Mouse (Mus musculus) cerebellum, adult 11-12 months (tissue): ENCODE measurements around the gene Sdf2l1.
"Not testable (repeated sequence)": the region's sequence is repeated elsewhere in the genome, so short reads cannot be mapped to it uniquely, and the experiment has no call there.

Source experiments
- DNase-seq: peaks from one replicate; pipeline ENCODE4 v3.0.0; 2022

The Sdf2l1 gene

GRCm38 (mm10) chr16:17132089-17132905 is at the start of gene Sdf2l1:
Gene Sdf2l1 (minus strand): TSS chr16:17132383.
- peak; percentile 97 for DNase-seq

DNA sequence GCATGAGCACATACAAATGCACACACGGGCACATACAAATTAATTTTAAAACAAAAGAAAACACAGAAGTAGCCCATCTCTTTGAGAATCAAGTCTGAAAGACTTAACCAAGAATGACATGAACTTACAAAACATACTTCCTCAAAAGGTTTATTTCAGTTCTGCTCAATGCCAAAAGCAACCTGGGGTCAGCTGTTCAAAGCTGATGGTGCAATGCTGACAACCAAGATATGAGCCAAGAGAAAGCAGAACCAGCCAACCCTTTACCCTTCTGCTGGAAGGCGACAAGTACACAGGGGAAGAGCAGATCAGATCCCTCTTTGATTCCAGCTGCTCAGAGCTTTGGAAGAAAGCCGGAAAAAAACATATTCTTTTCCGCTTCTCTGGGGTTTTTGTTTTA is 49.2 kb upstream of the Sdf2l1 start:
- no peak for DNase-seq

DNA sequence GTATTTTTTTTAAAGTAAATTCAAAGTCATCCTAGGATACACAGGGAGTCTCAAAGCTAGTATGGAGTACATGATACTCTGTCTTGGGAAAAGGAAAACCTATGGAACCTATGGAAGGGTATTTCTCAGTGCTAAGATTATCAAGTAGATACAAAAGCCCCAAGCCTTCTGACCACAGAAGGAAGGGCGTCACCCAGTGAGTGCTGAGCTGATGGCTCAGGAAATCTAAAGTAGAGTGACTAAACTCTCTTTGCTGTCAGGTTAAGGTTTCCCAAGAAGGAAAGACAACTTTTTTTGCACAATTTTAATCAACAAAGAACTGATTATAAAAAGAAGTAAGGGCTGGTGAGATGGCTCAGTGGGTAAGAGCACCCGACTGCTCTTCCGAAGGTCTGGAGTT is 47.5 kb upstream of the Sdf2l1 start:
- DNase-seq, result no peak

GRCm38 (mm10) chr16:17177623-17178170 is 45.5 kb upstream of the Sdf2l1 start:
- DNase-seq, result no peak

DNA sequence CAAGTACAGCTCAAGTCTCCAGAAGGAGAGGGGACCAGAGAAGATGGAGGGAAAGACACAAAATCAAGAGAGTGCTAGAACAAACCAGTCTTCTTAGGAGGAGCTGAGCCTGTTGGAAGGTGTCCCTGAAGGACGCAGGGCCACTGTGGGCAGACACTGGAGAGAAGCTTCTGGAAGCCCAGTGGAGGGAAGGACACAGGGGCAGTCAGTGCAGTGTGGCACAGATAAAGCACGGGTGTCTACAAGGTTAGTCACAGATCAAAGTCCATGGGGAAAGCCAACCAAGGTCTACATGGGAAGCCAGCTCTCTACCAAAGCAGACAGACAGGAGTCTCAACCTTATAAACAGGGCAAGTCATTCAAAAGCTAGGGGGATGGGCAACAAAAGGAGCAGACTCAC is 43.6 kb upstream of the Sdf2l1 start:
- DNase-seq, result no peak

DNA sequence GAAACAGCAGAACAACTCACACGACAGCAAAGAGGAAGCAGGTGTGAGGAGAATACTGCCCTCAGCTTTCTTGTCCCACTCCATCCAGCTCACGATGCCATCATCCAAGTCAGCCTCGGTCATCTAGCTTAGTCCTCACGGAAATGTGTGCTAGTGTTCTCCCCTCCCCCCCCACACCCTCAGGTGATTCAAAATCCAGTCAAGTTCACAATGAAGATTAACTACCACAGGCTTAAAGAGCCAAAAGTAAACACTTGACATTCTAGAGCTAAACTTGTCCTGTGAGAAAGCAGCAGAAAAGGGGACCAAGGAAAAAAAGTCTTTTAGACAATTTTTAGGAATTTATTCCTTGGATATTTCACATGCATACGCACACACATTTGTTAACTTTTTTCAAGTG is 35.9 kb upstream of the Sdf2l1 start:
- DNase-seq, result no peak

DNA sequence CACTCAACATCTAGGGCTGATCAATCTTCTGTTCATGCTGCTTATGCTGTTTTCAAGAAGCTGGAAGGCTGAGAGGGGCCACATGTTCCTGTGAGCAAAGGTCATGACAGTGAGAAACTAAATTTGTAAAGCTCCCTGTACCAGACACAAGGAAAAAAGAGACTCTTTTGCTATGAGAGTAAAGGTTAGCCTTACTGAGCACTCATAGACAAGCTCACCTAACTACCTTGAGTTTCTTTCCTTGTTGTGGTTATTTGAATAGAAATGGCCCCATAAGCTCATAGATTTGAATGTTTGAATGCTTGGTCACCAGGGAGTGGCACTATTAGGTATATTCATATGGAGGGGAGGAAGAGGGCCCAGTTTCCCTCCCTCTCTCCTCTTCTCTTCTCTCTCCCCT is 35.0 kb upstream of the Sdf2l1 start:
- no peak for DNase-seq

DNA sequence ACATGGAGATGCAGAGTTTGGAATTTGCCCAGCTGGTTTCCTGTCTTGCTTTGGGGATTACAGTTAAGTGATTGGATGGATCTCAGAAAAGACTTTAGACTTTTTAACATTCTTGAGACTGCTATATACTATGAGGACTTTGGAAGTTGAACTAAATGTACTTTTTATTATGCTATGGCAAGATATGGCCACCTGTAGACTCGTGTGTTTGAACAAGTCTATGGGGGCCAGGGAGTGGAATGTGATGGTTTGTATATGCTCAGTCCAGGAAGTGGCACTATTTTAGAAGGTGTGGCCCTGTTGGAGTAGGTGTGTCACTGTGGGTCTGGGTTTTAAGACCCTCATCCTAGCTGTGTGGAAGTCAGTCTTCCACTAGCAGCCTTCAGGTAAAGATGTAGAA is 33.3 kb upstream of the Sdf2l1 start:
- not testable (repeated sequence) for DNase-seq

DNA sequence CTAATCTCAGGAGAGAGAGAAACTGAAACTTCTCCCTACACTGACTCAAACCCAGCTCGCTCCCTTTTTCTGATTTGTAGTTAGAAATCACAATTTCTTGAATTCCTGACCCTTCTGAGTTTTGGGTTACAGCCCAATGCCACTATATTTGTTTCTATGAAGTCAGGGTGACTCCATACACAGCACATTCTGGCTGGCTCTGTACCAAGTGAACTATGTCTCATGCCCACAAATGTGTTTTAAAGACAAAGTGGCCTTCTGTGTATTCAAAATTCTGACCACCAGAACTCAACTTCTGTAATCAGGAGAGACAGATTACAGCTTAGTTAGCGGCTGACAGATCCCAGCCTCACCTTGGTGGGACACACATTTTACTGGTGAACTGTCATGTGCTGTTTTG is 22.2 kb upstream of the Sdf2l1 start:
- no peak for DNase-seq

GRCm38 (mm10) chr16:17151874-17152273 is 19.7 kb upstream of the Sdf2l1 start:
- no peak for DNase-seq

GRCm38 (mm10) chr16:17150520-17151258 is 18.5 kb upstream of the Sdf2l1 start:
- DNase-seq, result no peak

- peak; percentile 43 for DNase-seq
Measured at GRCm38 (mm10) chr16:17148084-17148483, 15.9 kb upstream of the Sdf2l1 start.

- DNase-seq, result peak; percentile 33
Measured at GRCm38 (mm10) chr16:17147391-17147929, 15.3 kb upstream of the Sdf2l1 start.

GRCm38 (mm10) chr16:17146772-17147235 is 14.6 kb upstream of the Sdf2l1 start, which contains the start of gene Ccdc116:
Gene Ccdc116 (minus strand): TSS chr16:17147229.
- peak; percentile 85 for DNase-seq

GRCm38 (mm10) chr16:17144339-17144738 is 12.2 kb upstream of the Sdf2l1 start, which contains the start of gene Ydjc:
Gene Ydjc (plus strand): TSS chr16:17144621.
- no peak for DNase-seq

DNA sequence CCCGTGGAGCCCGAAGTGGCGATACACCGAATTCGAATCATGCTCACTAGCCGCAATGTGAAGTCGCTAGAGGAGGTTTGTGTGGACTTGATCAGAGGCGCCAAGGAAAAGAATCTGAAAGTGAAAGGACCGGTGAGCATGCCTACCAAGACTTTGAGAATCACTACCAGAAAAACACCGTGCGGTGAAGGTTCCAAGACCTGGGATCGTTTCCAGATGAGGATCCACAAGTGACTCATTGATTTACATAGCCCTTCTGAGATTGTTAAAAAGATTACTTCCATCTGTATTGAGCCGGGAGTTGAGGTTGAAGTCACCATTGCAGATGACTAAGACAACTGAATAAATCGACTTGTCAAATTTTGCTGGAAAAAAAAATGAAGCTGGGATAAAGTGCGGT is 5.2 kb upstream of the Sdf2l1 start:
- DNase-seq, result no peak

DNA sequence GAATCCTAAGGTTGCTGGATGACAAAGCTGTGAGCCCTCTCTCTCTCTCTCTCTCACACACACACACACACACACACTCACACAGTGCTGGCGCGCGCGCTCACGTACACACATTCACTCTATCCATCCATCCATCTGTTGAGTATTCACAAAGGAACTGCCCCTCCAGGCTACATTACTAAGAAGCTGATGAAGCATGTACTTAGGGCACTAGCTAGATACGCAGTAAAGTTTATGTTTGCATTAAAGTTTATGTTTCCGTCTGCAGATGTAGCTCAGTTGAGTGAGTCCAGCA is 670 bp upstream of the Sdf2l1 start:
- no peak for DNase-seq

GRCm38 (mm10) chr16:17131191-17132088 is 743 bp downstream of the Sdf2l1 start:
- peak; percentile 45 for DNase-seq

GRCm38 (mm10) chr16:17127292-17127691 is 4.9 kb downstream of the Sdf2l1 start:
- DNase-seq, result no peak

DNA sequence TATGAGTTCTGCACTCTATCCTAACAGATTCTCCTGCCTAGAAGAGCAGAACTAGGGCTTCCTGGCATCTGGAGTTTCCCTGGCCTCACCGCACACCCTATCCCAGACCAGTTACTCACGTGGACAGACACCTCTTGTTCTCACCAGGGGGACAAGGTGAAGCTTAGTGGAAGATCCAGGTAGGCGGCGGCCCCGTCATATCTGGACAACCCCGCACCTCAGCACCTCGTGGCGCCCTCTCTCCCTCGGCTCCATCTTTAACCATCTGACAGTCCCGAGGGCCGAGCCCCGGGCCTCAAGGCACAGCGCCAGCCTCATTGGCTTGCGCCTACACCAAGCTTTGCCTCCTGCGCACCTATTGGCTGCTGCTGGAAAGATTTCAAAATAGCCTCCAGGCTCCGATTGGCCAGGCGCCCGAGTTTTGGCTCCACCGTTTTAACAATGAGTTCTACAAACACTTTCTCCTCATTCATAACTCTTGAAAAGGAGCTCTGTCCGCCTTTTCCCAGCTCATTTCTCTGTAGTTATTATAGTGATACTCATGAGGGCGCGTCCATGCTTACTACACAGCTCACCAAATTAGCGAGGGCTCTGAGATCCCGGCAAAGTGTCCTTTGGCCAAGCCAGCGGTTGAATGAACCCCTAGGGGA is 7.2 kb downstream of the Sdf2l1 start, which contains the start of gene 2610318N02Rik:
Gene 2610318N02Rik, minus strand, starts transcription at position 297 of the 650 bp plus-strand sequence.
- DNase-seq, result peak; percentile 59

- no peak for DNase-seq
Measured at GRCm38 (mm10) chr16:17124119-17124870, 7.9 kb downstream of the Sdf2l1 start.
